Mouse (Mus musculus) cerebellum, adult 9-11 months (tissue): Measurements from ENCODE around the gene Fhod1.
A peak's percentile ranks its signal among the peaks of the same experiment; 100 is the strongest.

Source experiments
- DNase-seq: peaks from one replicate; pipeline ENCODE4 v3.0.0; 2022

The Fhod1 gene

GRCm38 (mm10) chr8:105347428-105348221 is at the start of gene Fhod1:
Gene Fhod1 (minus strand): TSS chr8:105347953.
- DNase-seq = peak; percentile 95

- no peak for DNase-seq
These were observed 46.2 kb upstream of the Fhod1 start for GRCm38 (mm10) chr8:105393915-105394314.

GRCm38 (mm10) chr8:105393089-105393787 is 45.5 kb upstream of the Fhod1 start:
- no peak for DNase-seq

- no peak for DNase-seq
These were observed 41.3 kb upstream of the Fhod1 start for GRCm38 (mm10) chr8:105389096-105389495.

- no peak for DNase-seq
These were observed 39.4 kb upstream of the Fhod1 start for GRCm38 (mm10) chr8:105387151-105387550.

GRCm38 (mm10) chr8:105384070-105384469 is 36.3 kb upstream of the Fhod1 start:
- DNase-seq = no peak

- no peak for DNase-seq
These were observed 32.6 kb upstream of the Fhod1 start for GRCm38 (mm10) chr8:105380308-105380707.

- no peak for DNase-seq
These were observed 30.9 kb upstream of the Fhod1 start for GRCm38 (mm10) chr8:105378673-105379072.

- peak; percentile 41 for DNase-seq
These were observed 26.8 kb upstream of the Fhod1 start for GRCm38 (mm10) chr8:105374513-105374966.

GRCm38 (mm10) chr8:105373032-105373431 is 25.3 kb upstream of the Fhod1 start, which contains the start of gene Plekhg4:
Gene Plekhg4 (plus strand): TSS chr8:105373274.
- DNase-seq = no peak

- DNase-seq = peak; percentile 46
These were observed 24.7 kb upstream of the Fhod1 start for GRCm38 (mm10) chr8:105372473-105372872.

- no peak for DNase-seq
These were observed 19.4 kb upstream of the Fhod1 start for GRCm38 (mm10) chr8:105367107-105367506.

- DNase-seq = no peak
These were observed 14.3 kb upstream of the Fhod1 start for GRCm38 (mm10) chr8:105361751-105362702.

GRCm38 (mm10) chr8:105359646-105360045 is 11.9 kb upstream of the Fhod1 start:
- DNase-seq = no peak

GRCm38 (mm10) chr8:105359208-105359607 is 11.5 kb upstream of the Fhod1 start:
- DNase-seq = no peak

- no peak for DNase-seq
These were observed 8.9 kb upstream of the Fhod1 start for GRCm38 (mm10) chr8:105356681-105357080.

- no peak for DNase-seq
These were observed 7.6 kb upstream of the Fhod1 start for GRCm38 (mm10) chr8:105355179-105356024.

- no peak for DNase-seq
These were observed 6.8 kb upstream of the Fhod1 start for GRCm38 (mm10) chr8:105354549-105354948.

GRCm38 (mm10) chr8:105353583-105354135 is 5.9 kb upstream of the Fhod1 start:
- DNase-seq = peak; percentile 82

GRCm38 (mm10) chr8:105350186-105350585 is 2.4 kb upstream of the Fhod1 start:
- DNase-seq = peak; percentile 48

- peak; percentile 78 for DNase-seq
These were observed 1.5 kb upstream of the Fhod1 start for GRCm38 (mm10) chr8:105349096-105349771.
